In the genomic region with DNA sequence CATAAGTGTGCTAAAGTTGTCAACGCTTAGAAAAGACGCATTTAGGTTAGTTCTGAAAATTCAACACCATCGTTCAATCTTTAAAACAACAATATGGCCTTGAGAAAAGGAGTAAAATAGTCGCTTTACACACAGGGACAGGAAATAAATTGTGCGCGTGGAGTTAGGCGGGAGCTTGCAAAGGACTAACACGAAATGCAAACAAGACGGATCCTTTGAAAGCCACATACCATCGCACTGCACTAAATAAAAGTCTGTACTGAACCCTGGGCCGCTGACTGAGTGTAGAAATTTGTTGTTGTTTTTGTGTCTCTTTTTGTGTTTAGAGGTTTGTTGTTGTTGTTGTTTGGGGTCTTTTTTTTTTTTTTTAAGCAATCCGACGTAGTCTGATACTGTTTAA, we compare ENCODE assay signal across 8 mouse cellular contexts.
A peak's percentile ranks its signal among the peaks of the same experiment; 100 is the strongest.
DNase-seq lines count a peak whose midpoint lies in the region; ATAC-seq and TF ChIP-seq lines count a peak whose summit lies in the region.

No protein-coding gene starts in this region.

- peak overlapping the region; percentile 78 for H3K9ac ChIP-seq in lung, embryonic 14.5 days
- H3K9ac ChIP-seq in forebrain, embryonic 14.5 days (ENCODE audit: low read length), result peak overlapping the region; percentile 98
- peak overlapping the region; percentile 43 for H3K9ac ChIP-seq in neural tube, embryonic 15.5 days (replicated peaks)

- H3K4me1 ChIP-seq in lung, embryonic 14.5 days (ENCODE audit: insufficient read depth), result 0 out of 2 replicates have a peak, but pooled peaks cover 19% of the 10 kb centered on the region
- H3K4me1 ChIP-seq in forebrain, embryonic 14.5 days (ENCODE audit: control insufficient read depth, insufficient read depth, low read length), result peaks cover 4% of the 10 kb centered on the region; the same call in 1 of the 2 replicates
- H3K4me1 ChIP-seq in neural tube, embryonic 15.5 days, result peaks cover 26% of the 10 kb centered on the region

- peak overlapping the region; percentile 49 for H3K4me3 ChIP-seq in lung, embryonic 14.5 days (ENCODE audit: low read depth, low read length)
- H3K4me3 ChIP-seq in forebrain, embryonic 14.5 days (ENCODE audit: low read depth, low read length), result peak overlapping the region; percentile 91
- H3K4me3 ChIP-seq in neural tube, embryonic 15.5 days (replicated peaks), result peak overlapping the region; percentile 49

- peak overlapping the region; percentile 97 for H3K27ac ChIP-seq in lung, embryonic 14.5 days (ENCODE audit: low read depth)
- H3K27ac ChIP-seq in forebrain, embryonic 14.5 days (ENCODE audit: low read depth, low read length), result peak overlapping the region; percentile 100
- peak overlapping the region; percentile 88 for H3K27ac ChIP-seq in neural tube, embryonic 15.5 days (replicated peaks)

- 2% methylated on average over 13 of the region's 13 CpGs for WGBS in lung, embryonic 14.5 days
- under 1% methylated on average over 13 of the region's 13 CpGs for WGBS in forebrain, embryonic 14.5 days
- 2% methylated on average over 13 of the region's 13 CpGs for WGBS in neural tube, embryonic 15.5 days

- no peaks in the 10 kb centered on the region for H3K9me3 ChIP-seq in lung, embryonic 14.5 days (ENCODE audit: low read depth, low read length)
- H3K9me3 ChIP-seq in forebrain, embryonic 14.5 days (replicated peaks; ENCODE audit: control insufficient read depth, low read length), result no peaks in the 10 kb centered on the region
- no peaks in the 10 kb centered on the region for H3K9me3 ChIP-seq in neural tube, embryonic 15.5 days (replicated peaks)

- ATAC-seq in lung, embryonic 14.5 days (ENCODE audit: insufficient read depth), result no peak
- no peak for ATAC-seq in forebrain, embryonic 14.5 days
- ATAC-seq in neural tube, embryonic 15.5 days (ENCODE audit: low FRiP score), result no peak

- peak overlapping the region; percentile 95 for H3K4me2 ChIP-seq in lung, embryonic 14.5 days
- H3K4me2 ChIP-seq in forebrain, embryonic 14.5 days (ENCODE audit: low read length), result peak overlapping the region; percentile 85
- peak overlapping the region; percentile 93 for H3K4me2 ChIP-seq in neural tube, embryonic 15.5 days

- intact Hi-C loops in left cerebral cortex, postnatal 14 days (cut with DNase I), result loop anchor here (2.0 to 5.0 kb wide), 2 partner anchors 24 to 75 kb away; no protein-coding TSS in a partner anchor

- TF ChIP-seq CTCF in lung, embryonic 14.5 days (IDR thresholded peaks at IDR 0.05; ENCODE audit: low read depth), result no peak

- no peaks in the 10 kb centered on the region for H3K27me3 ChIP-seq in lung, embryonic 14.5 days (ENCODE audit: insufficient read depth, low read length)
- H3K27me3 ChIP-seq in forebrain, embryonic 14.5 days (replicated peaks; ENCODE audit: control insufficient read depth, insufficient read depth, low read length), result no peaks in the 10 kb centered on the region
- no peaks in the 10 kb centered on the region for H3K27me3 ChIP-seq in neural tube, embryonic 15.5 days (replicated peaks)

- H3K36me3 ChIP-seq in lung, embryonic 14.5 days (ENCODE audit: insufficient read depth), result no peaks in the 10 kb centered on the region
- no peaks in the 10 kb centered on the region for H3K36me3 ChIP-seq in forebrain, embryonic 14.5 days (ENCODE audit: control insufficient read depth, insufficient read depth, low read length)
- no peaks in the 10 kb centered on the region for H3K36me3 ChIP-seq in neural tube, embryonic 15.5 days

- DNase-seq in lung, embryonic 14.5 days, result peak; percentile 74
- DNase-seq in lung, postnatal 36 days, result no peak
- DNase-seq in forebrain, embryonic 14.5 days (ENCODE audit: low spot score), result peak; percentile 56
- peak; percentile 19 for DNase-seq in kidney, postnatal 14 days
- no peak for DNase-seq in left cerebral cortex, postnatal 14 days (ENCODE audit: low spot score in 2 of 2)
- DNase-seq in frontal cortex, postnatal 36 days (ENCODE audit: low spot score in 2 of 2), result no peak
- no peak for DNase-seq in ovary, adult 18-20 months (ENCODE audit: low spot score)

Comparison
In these comparisons a context has a peak if more than half of its experiments do, and no peak if none do; other contexts are left out.
1. DNase-seq: peak in lung, embryonic 14.5 days (single experiment), forebrain, embryonic 14.5 days (single experiment) and kidney, postnatal 14 days (single experiment); none in lung, postnatal 36 days (single experiment), left cerebral cortex, postnatal 14 days (0 of 2), frontal cortex, postnatal 36 days (0 of 2) and ovary, adult 18-20 months (single experiment).
2. H3K9ac ChIP-seq: peak in every context shown above with its lines; median percentile 98 in forebrain, embryonic 14.5 days; 78 in lung, embryonic 14.5 days; 43 in neural tube, embryonic 15.5 days.
3. Peak in every context shown above with its lines, with median percentiles within 50 percentile points of each other: H3K27ac ChIP-seq, H3K4me2 ChIP-seq and H3K4me3 ChIP-seq.